Mouse (Mus musculus) hindbrain, embryonic 16.5 days (tissue): Measurements from ENCODE around the gene Ipo11. TPM values are rescaled to one million over a fixed set of nuclear protein-coding genes. Genes with fewer than 3 reads are reported as not detected.

Source experiments
- ATAC-seq: fragments of 200-750 bp; cut with Nextera tagmentation; 2 replicates; pipeline ENCODE4 v1.8.0; 2017; ENCODE audit warnings: moderate TSS enrichment, moderate library complexity
- H3K27ac ChIP-seq: fragments of 300-500 bp; sonication (generic); 2 replicates; pipeline ENCODE4 v1.5.1; 2014; ENCODE audit warnings: low read depth, mild to moderate bottlenecking, control low read depth, low read length, moderate library complexity
- H3K27me3 ChIP-seq: fragments of 300-500 bp; sonication (generic); replicated peaks from 2 replicates; pipeline ENCODE4 v1.6.1; 2014; ENCODE audit warnings: low read length; ENCODE audit not compliant: control insufficient read depth, insufficient read depth
- H3K36me3 ChIP-seq: fragments of 300-500 bp; sonication (generic); 2 replicates; pipeline ENCODE4 v1.6.1; 2014; ENCODE audit warnings: mild to moderate bottlenecking, low read length, moderate library complexity, mixed read lengths; ENCODE audit not compliant: control insufficient read depth, insufficient read depth
- H3K4me1 ChIP-seq: fragments of 300-500 bp; sonication (generic); 2 replicates; pipeline ENCODE4 v1.6.1; 2014; ENCODE audit warnings: low read depth, low read length; ENCODE audit not compliant: control insufficient read depth, insufficient read depth
- H3K4me2 ChIP-seq: fragments of 300-500 bp; sonication (generic); 2 replicates; pipeline ENCODE4 v1.6.1; 2014; ENCODE audit warnings: mild to moderate bottlenecking, low read length, control low read depth, moderate library complexity
- H3K4me3 ChIP-seq: fragments of 300-500 bp; sonication (generic); 2 replicates; pipeline ENCODE4 v1.5.1; 2014; ENCODE audit warnings: mild to moderate bottlenecking, low read length, control low read depth, moderate library complexity
- H3K9ac ChIP-seq: fragments of 300-500 bp; sonication (generic); 2 replicates; pipeline ENCODE4 v1.6.1; 2014; ENCODE audit warnings: low read depth, mild to moderate bottlenecking, control low read depth, low read length, moderate library complexity
- H3K9me3 ChIP-seq: fragments of 300-500 bp; sonication (generic); 2 replicates; pipeline ENCODE4 v1.6.1; 2014; ENCODE audit warnings: mild to moderate bottlenecking, low read length, moderate library complexity; ENCODE audit not compliant: control insufficient read depth
- WGBS: fragments of 180-500 bp; shearing (Covaris S2); extraction: QIAGEN DNeasy Blood & Tissue Kit; methylation state at CpG from one replicate; pipeline ENCODE4 v1.1.7; 2014; 5-methylcytosine and 5-hydroxymethylcytosine counted together
- polyA plus RNA-seq: library from polyadenylated mRNA; unstranded; fragments of >200 nt; fragmentation: Nextera tagmentation; extraction: Ambion mirVana; gene quantifications from 2 replicates; pipeline ENCODE4 v1.2.1, GENCODE M21; 2015

Gene Ipo11
- polyA plus RNA-seq, 1 experiment from 2014 or later = 43.5 TPM

- H3K27me3 ChIP-seq = no peaks in the 10 kb centered on the region
- no peaks in the 10 kb centered on the region for H3K36me3 ChIP-seq
- no peak overlapping the region for H3K4me3 ChIP-seq
- H3K4me2 ChIP-seq = no peak overlapping the region
- 96% methylated on average over 1 of the region's 1 CpGs for WGBS
- no peaks in the 10 kb centered on the region for H3K9me3 ChIP-seq
- H3K4me1 ChIP-seq = no peaks in the 10 kb centered on the region
- peak; percentile 16; the same call in 1 of the 2 replicates for ATAC-seq
- H3K27ac ChIP-seq = no peak overlapping the region
- H3K9ac ChIP-seq = no peak overlapping the region
Observed at GRCm38 (mm10) chr13:106761661-106762060, 175.1 kb downstream of the Ipo11 start.

- Histone ChIP-seq H3K4me1 (no peaks in the 10 kb centered on the region), H3K27ac (no peak overlapping the region), H3K36me3 (no peaks in the 10 kb centered on the region), H3K9ac (no peak overlapping the region), H3K9me3 (no peaks in the 10 kb centered on the region), H3K4me2 (no peak overlapping the region), H3K4me3 (no peak overlapping the region), H3K27me3 (no peaks in the 10 kb centered on the region)
- 78% methylated on average over 14 of the region's 14 CpGs for WGBS
- peak; percentile 40; the same call in 1 of the 2 replicates for ATAC-seq
Observed at GRCm38 (mm10) chr13:106760232-106760875, 176.4 kb downstream of the Ipo11 start.

- no peak for ATAC-seq
- Histone ChIP-seq H3K4me1 (no peaks in the 10 kb centered on the region), H3K4me3 (no peak overlapping the region), H3K36me3 (no peaks in the 10 kb centered on the region), H3K9me3 (no peaks in the 10 kb centered on the region), H3K4me2 (no peak overlapping the region), H3K27ac (no peak overlapping the region), H3K27me3 (no peaks in the 10 kb centered on the region), H3K9ac (no peak overlapping the region)
- 69% methylated on average over 5 of the region's 5 CpGs for WGBS
Observed at GRCm38 (mm10) chr13:106755892-106756291, 180.9 kb downstream of the Ipo11 start.

- H3K36me3 ChIP-seq = no peaks in the 10 kb centered on the region
- no peaks in the 10 kb centered on the region for H3K4me1 ChIP-seq
- no peak overlapping the region for H3K9ac ChIP-seq
- no peaks in the 10 kb centered on the region for H3K9me3 ChIP-seq
- ATAC-seq = no peak
- 78% methylated on average over 3 of the region's 3 CpGs for WGBS
- H3K4me2 ChIP-seq = no peak overlapping the region
- H3K27me3 ChIP-seq = no peaks in the 10 kb centered on the region
- H3K27ac ChIP-seq = no peak overlapping the region
- no peak overlapping the region for H3K4me3 ChIP-seq
Observed at GRCm38 (mm10) chr13:106754216-106754615, 182.5 kb downstream of the Ipo11 start.

- ATAC-seq = no peak
- H3K4me1 ChIP-seq = no peaks in the 10 kb centered on the region
- no peak overlapping the region for H3K4me3 ChIP-seq
- whole genome bisulfite sequencing = 90% methylated on average over 1 of the region's 1 CpGs
- H3K27me3 ChIP-seq = no peaks in the 10 kb centered on the region
- no peaks in the 10 kb centered on the region for H3K9me3 ChIP-seq
- H3K4me2 ChIP-seq = no peak overlapping the region
- no peak overlapping the region for H3K9ac ChIP-seq
- H3K27ac ChIP-seq = no peak overlapping the region
- no peaks in the 10 kb centered on the region for H3K36me3 ChIP-seq
Observed at GRCm38 (mm10) chr13:106751951-106752350, 184.8 kb downstream of the Ipo11 start.

DNA sequence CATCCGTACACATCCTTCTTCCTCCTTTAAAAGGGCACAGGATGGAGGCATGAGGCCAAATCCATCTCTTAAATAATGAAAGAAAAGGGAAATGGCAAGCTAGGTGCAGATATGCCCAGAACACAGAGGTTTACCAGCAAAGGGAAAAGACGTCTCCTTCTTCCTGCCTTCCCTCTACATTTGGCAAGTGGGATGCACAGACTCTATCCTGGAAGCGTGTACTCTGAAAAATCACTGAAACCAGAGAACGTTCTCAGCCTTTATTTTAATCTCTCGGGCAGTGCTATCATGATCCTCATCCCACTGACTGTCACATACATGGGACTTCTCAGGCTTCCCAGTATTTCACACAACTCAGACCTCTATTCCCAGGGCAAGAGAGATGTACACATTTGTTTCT is 189.9 kb downstream of the Ipo11 start:
- H3K9ac ChIP-seq = no peak overlapping the region
- H3K27me3 ChIP-seq = no peaks in the 10 kb centered on the region
- 79% methylated on average over 5 of the region's 5 CpGs for WGBS
- no peak overlapping the region for H3K27ac ChIP-seq
- H3K4me2 ChIP-seq = no peak overlapping the region
- H3K36me3 ChIP-seq = no peaks in the 10 kb centered on the region
- no peaks in the 10 kb centered on the region for H3K9me3 ChIP-seq
- no peak overlapping the region for H3K4me3 ChIP-seq
- H3K4me1 ChIP-seq = no peaks in the 10 kb centered on the region
- ATAC-seq = no peak

DNA sequence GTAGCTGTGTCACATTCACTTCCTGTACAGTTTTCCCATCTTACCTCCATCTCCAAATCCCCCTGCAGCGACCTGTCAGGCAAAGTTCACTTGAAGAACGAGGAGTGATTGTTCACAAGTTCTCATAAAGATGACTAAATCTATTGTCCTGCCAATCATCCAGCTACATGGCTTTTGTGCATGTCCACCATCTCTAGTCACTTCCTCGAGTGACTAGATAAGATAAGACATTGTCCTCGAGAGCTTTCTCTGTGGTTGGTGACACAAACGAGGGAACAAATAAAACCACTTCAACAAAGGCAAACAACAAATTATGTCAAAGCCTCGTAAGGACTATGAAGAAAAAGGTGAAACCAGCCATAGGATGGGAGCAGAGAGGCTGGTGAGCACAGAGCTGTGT is 191.6 kb downstream of the Ipo11 start:
- no peak for ATAC-seq
- Histone ChIP-seq H3K4me1 (no peaks in the 10 kb centered on the region), H3K9me3 (no peaks in the 10 kb centered on the region), H3K4me2 (no peak overlapping the region), H3K36me3 (no peaks in the 10 kb centered on the region), H3K9ac (no peak overlapping the region), H3K27ac (no peak overlapping the region), H3K4me3 (no peak overlapping the region), H3K27me3 (no peaks in the 10 kb centered on the region)
- 66% methylated on average over 6 of the region's 6 CpGs for WGBS

Other genes with a start within 250 kb of the Ipo11 start
- gene Dimt1, start 10.2 kb upstream of the Ipo11 start, polyA plus RNA-seq = 38.7 and 39.3 TPM in 2 replicates
- 37.2 and 45.7 TPM in 2 replicates for gene Kif2a, start 85.2 kb upstream of the Ipo11 start, polyA plus RNA-seq